Mouse (Mus musculus) liver, postnatal 0 days (tissue): ENCODE data around the gene Kcnk12. TPM values are rescaled to one million over a fixed set of nuclear protein-coding genes. Genes with fewer than 3 reads are reported as not detected.
A peak's percentile ranks its signal among the peaks of the same experiment; 100 is the strongest.

Experiments used
- ATAC-seq: fragments of 200-750 bp; cut with Nextera tagmentation; 2 replicates; pipeline ENCODE4 v1.8.0; 2017; ENCODE audit warnings: mild to moderate bottlenecking, moderate library complexity
- DNase-seq: peaks from one replicate; pipeline ENCODE4 v3.0.0-alpha.2; 2016
- H3K27ac ChIP-seq: fragments of 300-500 bp; sonication (generic); 2 replicates; pipeline ENCODE4 v1.5.1; 2014; ENCODE audit warnings: antibody characterized with exemption, moderate library complexity, mild to moderate bottlenecking, low read depth
- H3K27me3 ChIP-seq: fragments of 300-500 bp; sonication (generic); 2 replicates; pipeline ENCODE4 v1.6.1; 2014; ENCODE audit warnings: low read length, control low read depth, mixed read lengths; ENCODE audit not compliant: insufficient read depth
- H3K36me3 ChIP-seq: fragments of 300-500 bp; sonication (generic); replicated peaks from 2 replicates; pipeline ENCODE4 v1.6.1; 2014; ENCODE audit warnings: mild to moderate bottlenecking, control low read depth, low read length, moderate library complexity, mixed read lengths; ENCODE audit not compliant: insufficient read depth
- H3K4me1 ChIP-seq: fragments of 300-500 bp; sonication (generic); 2 replicates; pipeline ENCODE4 v1.6.1; 2014; ENCODE audit warnings: antibody characterized with exemption, mild to moderate bottlenecking, control low read depth; ENCODE audit not compliant: insufficient read depth
- H3K4me2 ChIP-seq: fragments of 300-500 bp; sonication (generic); 2 replicates; pipeline ENCODE4 v1.6.1; 2014; ENCODE audit warnings: low read depth, mild to moderate bottlenecking, low read length, moderate library complexity, mixed read lengths
- H3K4me3 ChIP-seq: fragments of 300-500 bp; sonication (generic); 2 replicates; pipeline ENCODE4 v1.5.1; 2014; ENCODE audit warnings: low read depth, low read length
- H3K9ac ChIP-seq: fragments of 300-500 bp; sonication (generic); replicated peaks from 2 replicates; pipeline ENCODE4 v1.6.1; 2014; ENCODE audit warnings: mild to moderate bottlenecking, moderate library complexity
- H3K9me3 ChIP-seq: fragments of 300-500 bp; sonication (generic); 2 replicates; pipeline ENCODE4 v1.6.1; 2016; ENCODE audit warnings: mild to moderate bottlenecking, control low read depth, low read length, mixed read lengths
- CTCF ChIP-seq: sonication (generic); IDR thresholded peaks from 2 replicates; pipeline ENCODE4 v1.5.1; 2016; ENCODE audit warnings: antibody characterized with exemption, low read depth
- EP300 ChIP-seq: IDR thresholded peaks from 2 replicates; pipeline ENCODE4 v1.6.1; 2016; ENCODE audit warnings: antibody characterized with exemption, low read depth, mild to moderate bottlenecking
- WGBS: fragments of 180-500 bp; shearing (Covaris S2); extraction: QIAGEN DNeasy Blood & Tissue Kit; methylation state at CpG from one replicate; pipeline ENCODE4 v1.1.7; 2014; ENCODE audit not compliant: insufficient replicate concordance; 5-methylcytosine and 5-hydroxymethylcytosine counted together
- polyA plus RNA-seq: library from polyadenylated mRNA; unstranded; fragments of >200 nt; fragmentation: Nextera tagmentation; extraction: Ambion mirVana; gene quantifications from 2 replicates; pipeline ENCODE4 v1.2.1, GENCODE M21; 2015

The Kcnk12 gene
- polyA plus RNA-seq, 1 experiment from 2014 or later: 0.52 TPM

GRCm38 (mm10) chr17:87763146-87763545 lies 34.6 kb downstream of the Kcnk12 start:
- Histone ChIP-seq H3K4me2 (no peak overlapping the region), H3K9ac (no peak overlapping the region), H3K4me1 (no peaks in the 10 kb centered on the region), H3K36me3 (no peaks in the 10 kb centered on the region), H3K27me3 (no peaks in the 10 kb centered on the region), H3K27ac (no peak overlapping the region), H3K4me3 (no peak overlapping the region), H3K9me3 (no peaks in the 10 kb centered on the region)
- TF ChIP-seq CTCF (no peak), EP300 (no peak)
- no peak for ATAC-seq
- no peak for DNase-seq
- 66% methylated on average over 7 of the region's 7 CpGs for WGBS

DNA sequence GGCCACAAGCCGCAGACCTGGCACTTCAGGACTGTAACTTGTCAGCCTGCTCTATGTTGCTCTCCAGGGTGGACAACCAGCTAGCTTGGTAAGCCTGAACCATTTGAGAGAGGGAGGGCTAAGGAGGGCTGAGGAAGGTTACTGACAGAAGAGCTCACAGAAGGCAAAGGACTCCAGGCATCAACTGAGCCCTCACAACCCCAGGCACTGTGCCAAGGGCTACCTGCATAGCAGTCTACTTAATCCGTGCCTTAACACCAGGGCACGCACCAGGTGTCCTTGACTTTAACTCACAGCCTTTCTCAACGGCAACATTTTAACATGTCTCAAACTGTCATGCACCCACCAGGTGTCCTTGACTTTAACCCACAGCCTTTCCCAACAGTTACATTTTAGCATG lies 37.5 kb downstream of the Kcnk12 start:
- Histone ChIP-seq H3K4me2 (no peak overlapping the region), H3K36me3 (no peaks in the 10 kb centered on the region), H3K9ac (no peak overlapping the region), H3K9me3 (no peaks in the 10 kb centered on the region), H3K27me3 (no peaks in the 10 kb centered on the region), H3K27ac (no peak overlapping the region), H3K4me1 (no peaks in the 10 kb centered on the region), H3K4me3 (no peak overlapping the region)
- no peak for TF ChIP-seq EP300
- WGBS: 78% methylated on average over 4 of the region's 4 CpGs
- no peak for DNase-seq
- no peak for ATAC-seq

DNA sequence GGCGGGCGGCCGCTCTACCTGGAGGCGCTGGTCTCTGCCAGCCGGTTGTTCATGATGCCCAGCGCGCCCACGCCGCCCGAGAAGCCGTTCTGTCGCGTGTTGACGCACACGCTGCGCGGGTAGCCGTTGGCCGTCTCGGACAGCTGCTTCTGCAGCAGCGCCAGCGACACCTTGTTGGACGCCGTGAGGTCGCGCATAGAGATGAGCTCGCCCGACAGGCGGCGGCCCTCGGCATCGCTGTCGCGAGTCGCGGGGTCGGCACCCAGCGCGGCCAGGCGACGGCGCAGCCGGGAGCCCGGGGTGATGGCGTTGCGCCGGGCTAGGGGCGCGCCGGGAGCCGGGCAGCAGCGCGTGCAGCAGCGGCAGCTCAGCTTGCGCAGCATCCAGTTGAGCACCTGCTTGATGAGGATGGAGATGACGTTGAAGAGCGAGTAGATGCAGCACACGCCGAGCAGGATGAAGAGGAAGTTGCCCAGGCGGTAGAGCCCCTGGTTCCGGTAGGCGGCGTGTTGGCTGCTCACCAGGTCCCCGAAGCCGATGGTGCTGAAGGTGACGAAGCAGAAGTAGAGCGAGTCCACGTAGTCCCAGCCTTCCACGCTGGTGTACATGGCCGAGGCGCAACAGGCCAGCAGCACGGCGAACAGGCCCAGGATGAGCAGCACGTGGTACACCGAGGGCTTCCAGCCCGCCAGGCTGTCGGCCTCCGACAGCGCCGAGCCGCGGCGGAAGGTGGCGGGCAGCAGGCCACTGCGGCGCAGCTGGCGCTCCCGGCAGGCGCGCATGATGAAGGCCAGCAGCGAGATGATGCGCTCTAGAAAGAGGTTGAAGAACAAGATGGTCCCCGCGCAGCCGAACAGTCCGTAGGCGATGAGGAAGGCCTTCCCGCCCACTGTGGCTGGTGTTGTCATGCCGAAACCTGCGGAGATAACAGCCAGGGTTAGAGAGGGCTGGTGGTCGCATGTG lies 51.6 kb downstream of the Kcnk12 start:
- Histone ChIP-seq H3K4me1 (peaks cover 9% of the 10 kb centered on the region), H3K9me3 (no peaks in the 10 kb centered on the region), H3K27me3 (peaks cover 27% of the 10 kb centered on the region), H3K9ac (no peak overlapping the region), H3K4me2 (peak overlapping the region; percentile 84), H3K4me3 (peak overlapping the region; percentile 56), H3K27ac (no peak overlapping the region), H3K36me3 (no peaks in the 10 kb centered on the region)
- peak; percentile 50 for ATAC-seq
- WGBS: 6% methylated on average over 101 of the region's 101 CpGs
- DNase-seq: peak; percentile 50
- no peak for TF ChIP-seq EP300
- TF ChIP-seq CTCF: peak; percentile 32; the same call in 1 of the 2 replicates

DNA sequence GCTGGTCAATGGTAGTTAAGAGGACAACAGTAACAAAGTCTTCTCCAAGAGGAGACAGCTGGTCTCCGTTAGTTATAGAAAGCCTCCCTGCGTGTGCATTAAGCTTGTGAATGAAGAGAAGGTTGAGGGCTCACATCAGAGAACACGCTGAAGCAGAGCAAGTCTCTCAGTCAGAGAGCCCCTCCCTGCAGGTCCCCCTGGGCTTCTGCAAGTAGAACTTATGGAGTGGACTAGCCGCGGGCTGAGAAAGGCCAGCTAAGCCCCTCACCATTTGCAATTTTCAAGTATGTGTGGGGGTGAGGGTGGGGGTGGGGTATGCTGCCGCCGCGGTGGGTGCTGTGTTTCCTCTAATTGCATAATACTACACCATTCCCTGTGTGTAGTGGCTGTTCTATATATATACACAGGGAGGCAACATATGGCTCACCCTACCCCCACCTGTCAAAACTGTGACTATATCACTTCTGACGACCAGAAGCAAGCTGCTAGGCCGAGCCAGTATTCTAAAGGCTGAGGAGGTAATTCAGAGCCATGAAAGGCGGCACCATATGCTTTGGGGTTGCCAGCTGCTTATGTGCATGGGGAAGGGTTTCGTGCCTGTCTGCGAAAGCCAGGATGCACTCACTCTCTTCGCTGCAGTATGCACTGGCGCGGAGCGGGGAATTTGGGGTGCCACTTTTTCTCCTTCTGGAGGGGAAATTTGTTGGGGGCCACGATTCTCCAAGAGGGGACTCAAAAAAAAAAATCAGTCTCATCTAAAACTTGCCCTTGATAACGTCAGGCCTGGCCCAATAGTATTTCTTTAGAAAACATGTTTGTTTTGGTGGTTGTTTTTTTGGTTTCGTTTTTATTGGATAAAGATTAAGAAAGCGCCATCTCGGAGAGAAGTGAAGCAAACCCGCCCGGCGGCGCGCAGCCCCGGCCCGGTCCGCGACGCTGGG lies 52.5 kb downstream of the Kcnk12 start:
- Histone ChIP-seq H3K27ac (no peak overlapping the region), H3K4me3 (peak overlapping the region; percentile 56), H3K9ac (no peak overlapping the region), H3K27me3 (peaks cover 27% of the 10 kb centered on the region), H3K4me2 (peak overlapping the region; percentile 84), H3K36me3 (no peaks in the 10 kb centered on the region), H3K9me3 (no peaks in the 10 kb centered on the region), H3K4me1 (peaks cover 9% of the 10 kb centered on the region)
- TF ChIP-seq EP300: no peak
- TF ChIP-seq CTCF: no peak
- 24% methylated on average over 32 of the region's 32 CpGs for WGBS
- DNase-seq: no peak
- no peak for ATAC-seq

- TF ChIP-seq CTCF (0 out of 2 replicates have a peak, but pooled peaks have one; percentile 19), EP300 (no peak)
- Histone ChIP-seq H3K9me3 (no peaks in the 10 kb centered on the region), H3K9ac (no peak overlapping the region), H3K4me3 (no peak overlapping the region), H3K4me1 (no peaks in the 10 kb centered on the region), H3K4me2 (no peak overlapping the region), H3K27me3 (no peaks in the 10 kb centered on the region), H3K36me3 (no peaks in the 10 kb centered on the region), H3K27ac (no peak overlapping the region)
- 33% methylated on average over 1 of the region's 1 CpGs for WGBS
- no peak for DNase-seq
- no peak for ATAC-seq
Observed at GRCm38 (mm10) chr17:87739835-87740234, 58.0 kb downstream of the Kcnk12 start.

GRCm38 (mm10) chr17:87737144-87737543 lies 60.6 kb downstream of the Kcnk12 start:
- WGBS: 77% methylated on average over 3 of the region's 3 CpGs

More at GRCm38 (mm10) chr17:87737144-87737543, 60.6 kb downstream of the Kcnk12 start:
- no peak overlapping the region for H3K4me2 ChIP-seq
- no peak overlapping the region for H3K4me3 ChIP-seq
- no peak overlapping the region for H3K27ac ChIP-seq
- H3K36me3 ChIP-seq: no peaks in the 10 kb centered on the region
- TF ChIP-seq CTCF (no peak), EP300 (no peak)
- H3K9me3 ChIP-seq: no peaks in the 10 kb centered on the region
- no peak for DNase-seq
- no peak for ATAC-seq
- no peaks in the 10 kb centered on the region for H3K27me3 ChIP-seq
- H3K9ac ChIP-seq: no peak overlapping the region
- no peaks in the 10 kb centered on the region for H3K4me1 ChIP-seq
